Mouse (Mus musculus): Measurements from ENCODE around the gene Fbxo44.

DNA sequence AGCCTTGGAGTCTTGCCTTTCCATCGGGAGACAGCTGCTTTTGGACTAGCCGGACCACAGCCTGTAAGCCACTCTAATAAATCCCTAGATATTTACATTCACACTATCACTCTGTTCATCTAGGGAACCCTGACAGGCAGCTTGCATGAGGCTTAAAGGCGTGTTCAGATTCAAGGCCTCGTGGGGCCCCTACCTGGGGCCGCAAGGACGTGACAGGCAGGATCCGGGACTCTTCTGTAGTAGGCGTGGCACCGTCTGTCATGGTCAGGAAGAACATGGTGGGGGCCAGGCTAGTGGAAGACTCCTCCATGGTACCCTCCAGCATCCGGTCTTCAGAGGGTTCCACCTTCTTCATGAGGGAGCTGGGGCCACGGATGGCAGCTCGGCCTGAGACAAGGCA is 47.8 kb downstream of the Fbxo44 start:
- TF ChIP-seq CTCF (IDR thresholded peaks at IDR 0.05) = no peak
- TF ChIP-seq EP300 (IDR thresholded peaks at IDR 0.05) = no peak
